Mouse (Mus musculus): ENCODE results near the gene March5. TPM values are rescaled to one million over a fixed set of nuclear protein-coding genes. Genes with fewer than 3 reads are reported as not detected.

The March5 gene
- polyA plus RNA-seq (2015; fragmentation: Illumina TruSeq; extraction: RNeasy Lipid Tissue Mini Kit (QIAGEN cat#74804); ENCODE audit: insufficient read depth, low replicate concordance) = 92.7 TPM

DNA sequence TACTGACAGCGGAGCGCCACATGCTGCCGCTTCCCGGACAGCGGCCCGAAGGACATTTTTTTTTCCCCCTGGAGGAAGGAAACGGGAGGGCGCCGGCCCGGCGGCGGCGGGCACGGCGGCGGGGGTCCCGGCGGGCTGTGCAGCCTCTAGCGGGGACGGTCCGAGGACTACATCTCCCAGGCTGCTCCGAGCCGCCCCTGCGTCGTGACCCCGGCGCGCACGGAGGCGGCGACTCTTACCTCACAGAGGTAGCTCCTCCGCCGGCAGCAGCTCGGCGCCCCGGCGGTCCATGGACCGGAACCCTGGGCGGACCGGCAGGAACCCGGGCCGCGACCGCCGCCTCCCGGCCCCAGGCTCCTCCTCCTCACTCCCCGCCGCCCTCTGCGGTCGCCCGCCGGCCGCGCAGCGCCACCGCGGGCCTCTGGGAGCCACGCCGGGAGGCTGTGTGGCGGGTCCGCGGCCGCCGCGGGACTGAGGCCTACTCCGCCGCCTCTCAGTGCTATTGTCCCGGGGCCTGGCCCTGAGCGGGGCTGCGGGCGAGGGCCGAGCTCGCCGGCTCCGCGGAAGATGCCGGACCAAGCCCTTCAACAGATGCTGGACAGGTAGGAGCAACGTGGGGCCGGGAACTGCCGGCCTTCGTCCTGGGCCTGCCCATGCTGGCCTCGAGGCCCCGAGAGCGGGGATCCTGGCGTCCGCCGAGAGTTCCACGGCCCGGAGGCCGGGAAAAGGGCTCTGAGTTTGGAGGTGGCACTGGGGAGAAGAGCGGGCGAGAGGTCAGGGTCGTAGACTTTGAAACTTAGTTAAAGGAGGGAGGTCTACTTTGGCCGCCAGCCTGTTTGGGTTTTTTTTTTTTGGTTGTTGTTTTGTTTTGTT, at the start of gene March5:
March5 (plus strand) TSS at position 241 of the 873 bp plus-strand sequence.

DNA sequence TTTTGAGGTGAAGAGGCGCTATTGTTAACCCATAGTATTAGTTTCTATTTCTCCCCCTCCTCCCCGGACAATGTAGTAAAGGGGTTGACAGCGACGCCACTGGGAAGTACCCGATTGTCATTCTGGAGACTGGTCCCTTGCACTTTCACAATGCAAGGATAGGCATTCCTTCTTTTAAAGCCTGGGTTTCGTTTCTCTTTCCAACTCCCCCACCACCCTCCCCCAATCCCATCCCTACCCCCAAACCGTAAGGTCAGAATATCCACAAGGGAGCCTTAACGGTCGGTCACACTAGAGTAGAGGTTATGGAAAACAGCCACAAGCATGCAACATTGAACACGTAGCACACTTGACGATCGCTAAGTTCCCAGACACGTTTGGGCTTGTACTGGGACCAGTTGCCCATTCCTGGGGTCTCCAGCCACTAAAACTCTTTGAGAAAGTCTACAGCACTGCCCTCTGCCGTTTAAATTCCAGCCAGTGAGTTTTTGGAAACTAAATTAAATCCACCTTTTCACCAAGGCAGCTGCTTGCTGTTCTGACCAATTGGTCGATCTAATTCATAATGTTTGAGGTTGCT, 923 bp downstream of the March5 start, which contains the start of gene Cpeb3:
Cpeb3 (minus strand) TSS at position 426 of the 580 bp plus-strand sequence.

Other genes with a start within 250 kb of the March5 start
- gene Cpeb3, start 1.1 kb downstream of the March5 start, polyA plus RNA-seq (2015; fragmentation: Illumina TruSeq; extraction: RNeasy Lipid Tissue Mini Kit (QIAGEN cat#74804); ENCODE audit: insufficient read depth, low replicate concordance) = 2.9 TPM
- gene Ide, start 130.3 kb downstream of the March5 start, polyA plus RNA-seq (2015; fragmentation: Illumina TruSeq; extraction: RNeasy Lipid Tissue Mini Kit (QIAGEN cat#74804); ENCODE audit: insufficient read depth, low replicate concordance) = 48.3 TPM
- 21.8 TPM for gene Kif11, start 168.9 kb downstream of the March5 start, polyA plus RNA-seq (2015; fragmentation: Illumina TruSeq; extraction: RNeasy Lipid Tissue Mini Kit (QIAGEN cat#74804); ENCODE audit: insufficient read depth, low replicate concordance)
- 137 TPM for gene Hhex, start 227.3 kb downstream of the March5 start, polyA plus RNA-seq (2015; fragmentation: Illumina TruSeq; extraction: RNeasy Lipid Tissue Mini Kit (QIAGEN cat#74804); ENCODE audit: insufficient read depth, low replicate concordance)